Mouse (Mus musculus): Measurements from ENCODE around the gene Nr1i2. TPM values are rescaled to one million over a fixed set of nuclear protein-coding genes. Genes with fewer than 3 reads are reported as not detected.
"Not testable (repeated sequence)": the region's sequence is repeated elsewhere in the genome, so short reads cannot be mapped to it uniquely, and the experiment has no call there.

Gene Nr1i2
- under 1 TPM in 1 of 4 experiments, not detected in 3; 0.11 TPM for total RNA-seq (2022)

DNA sequence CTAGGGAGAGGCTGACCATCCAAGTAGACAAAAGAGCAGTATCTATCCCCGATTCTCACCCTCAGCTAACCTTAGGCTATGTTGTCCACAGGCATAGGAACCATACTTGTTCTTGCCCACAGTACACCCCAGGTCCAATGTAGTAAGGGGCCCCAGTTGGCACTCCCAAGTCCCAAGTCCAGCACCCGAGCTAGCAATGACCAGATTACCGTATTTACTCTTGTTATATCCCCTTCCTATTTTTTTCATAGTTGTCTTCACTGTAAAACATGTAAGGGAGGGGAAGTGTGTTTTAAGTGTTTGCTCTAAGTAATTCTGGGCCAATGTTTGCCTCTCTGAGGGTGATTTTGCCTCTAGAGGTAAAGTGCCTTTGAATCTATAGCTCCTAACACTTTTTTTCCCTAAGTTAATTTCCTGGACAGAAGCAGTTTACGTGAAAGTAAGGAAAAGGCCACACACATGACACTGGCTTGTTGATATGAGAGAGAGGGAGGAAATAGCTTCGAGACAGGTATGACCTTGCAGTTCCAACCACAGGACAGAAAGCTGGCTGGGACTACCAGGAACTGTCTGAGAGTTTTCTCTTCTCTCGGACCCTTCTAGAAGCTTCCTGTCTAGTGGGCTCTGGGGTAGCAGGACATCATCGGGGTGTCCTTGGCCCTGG lies at the start of gene Nr1i2:
TSS of gene Nr1i2 (minus strand) at position 140 of the 664 bp plus-strand sequence.
- DNase-seq, result no peak

DNA sequence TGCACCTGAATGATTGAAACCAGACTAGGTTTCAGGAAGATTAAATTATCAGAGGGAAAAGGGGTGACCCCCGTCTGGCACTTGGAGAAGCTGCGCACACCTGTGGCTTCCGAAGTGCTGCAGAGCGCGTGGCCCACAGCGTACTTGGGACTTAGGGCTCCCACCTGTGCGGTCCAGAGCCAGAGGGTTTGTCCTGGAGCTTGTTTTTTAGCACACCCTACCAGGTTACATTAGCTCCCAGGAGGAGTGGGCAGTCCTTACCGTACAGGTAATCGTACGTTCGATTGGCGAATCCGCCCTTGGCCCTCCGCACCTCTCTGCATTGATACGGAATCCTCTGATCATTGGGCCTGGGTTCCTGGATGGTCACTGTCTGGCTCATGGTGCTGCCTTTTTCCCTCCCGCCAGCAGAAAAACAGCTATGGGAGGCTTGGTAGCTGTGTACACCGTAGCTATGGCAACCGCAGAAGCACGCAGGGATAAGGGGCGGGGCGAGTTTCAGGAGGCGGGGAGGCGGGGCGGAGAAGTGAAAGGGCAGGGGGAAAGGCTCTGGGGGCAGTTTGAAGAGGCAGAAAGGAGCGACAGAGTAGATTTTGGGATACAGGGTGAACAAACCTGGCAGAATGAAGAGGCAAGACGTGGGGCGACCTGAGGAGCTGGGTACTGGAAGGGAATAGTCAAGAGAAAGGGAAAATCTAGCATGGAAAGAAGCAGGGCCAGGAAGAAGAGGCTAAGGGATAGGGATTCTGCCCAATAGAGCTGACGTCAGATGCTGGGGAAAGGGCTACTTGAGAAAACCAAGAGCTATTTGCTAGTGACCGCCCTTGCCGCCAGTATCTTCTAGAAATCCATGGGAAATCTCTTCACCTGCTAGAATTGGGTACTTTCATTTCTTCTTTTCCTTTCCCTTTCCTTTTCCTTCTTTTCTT lies 47.0 kb upstream of the Nr1i2 start, which contains the start of gene Maats1:
TSS of gene Maats1 (minus strand) at position 748 of the 929 bp plus-strand sequence.
- peak; percentile 72 for DNase-seq

DNA sequence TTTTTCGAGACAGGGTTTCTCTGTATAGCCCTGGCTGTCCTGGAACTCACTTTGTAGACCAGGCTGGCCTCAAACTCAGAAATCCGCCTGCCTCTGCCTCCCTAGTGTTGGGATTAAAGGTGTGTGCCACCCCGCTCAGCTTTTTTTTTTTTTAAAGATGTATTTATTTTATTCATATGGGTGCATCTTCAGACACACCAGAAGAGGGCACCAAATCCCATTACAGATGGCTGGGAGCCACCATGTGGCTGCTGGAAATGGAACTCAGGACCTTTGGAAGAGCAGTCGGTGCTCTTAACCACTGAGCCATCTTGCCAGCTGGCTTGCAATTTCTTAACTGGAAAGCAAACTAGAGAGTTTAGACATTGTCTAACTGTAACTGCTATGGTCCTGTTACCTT lies 43.5 kb upstream of the Nr1i2 start:
- DNase-seq, result not testable (repeated sequence)

DNA sequence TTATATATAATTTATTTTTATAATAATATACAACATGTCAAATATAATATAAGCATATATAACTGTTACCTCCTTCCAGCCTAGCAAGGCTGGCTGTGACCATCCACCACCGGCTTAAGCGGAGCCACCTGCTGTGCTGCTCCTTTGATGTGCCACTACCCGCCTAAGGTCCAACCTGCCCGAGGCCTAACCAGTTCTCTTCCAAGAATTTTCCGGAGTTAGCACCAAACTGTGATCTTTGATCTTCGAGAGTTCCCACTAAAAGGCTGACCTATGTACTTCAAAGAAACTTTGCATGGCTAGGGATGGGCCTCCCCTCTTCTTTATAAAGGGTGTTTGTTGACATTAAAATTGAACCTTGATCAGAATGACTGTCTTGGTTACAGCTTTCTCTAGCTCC lies 39.8 kb upstream of the Nr1i2 start:
- no peak for DNase-seq

DNA sequence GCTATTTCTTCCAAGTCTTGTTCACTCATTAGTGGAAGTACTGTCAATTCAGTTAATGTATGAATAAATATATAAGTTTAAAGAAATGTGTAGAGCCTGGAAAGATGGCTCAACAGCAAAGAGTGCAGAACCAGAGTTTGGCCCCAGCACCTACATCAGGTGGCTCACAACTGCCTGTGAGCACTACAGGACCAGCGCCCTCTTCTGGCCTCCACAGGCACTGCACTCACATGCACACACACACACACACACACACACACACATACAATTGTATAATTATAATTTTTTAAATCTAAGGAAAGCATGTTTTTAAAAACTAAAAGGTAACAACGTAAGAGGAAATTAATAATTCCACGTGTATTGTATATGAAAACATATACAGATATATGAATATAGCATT lies 34.7 kb upstream of the Nr1i2 start:
- DNase-seq, result no peak

DNA sequence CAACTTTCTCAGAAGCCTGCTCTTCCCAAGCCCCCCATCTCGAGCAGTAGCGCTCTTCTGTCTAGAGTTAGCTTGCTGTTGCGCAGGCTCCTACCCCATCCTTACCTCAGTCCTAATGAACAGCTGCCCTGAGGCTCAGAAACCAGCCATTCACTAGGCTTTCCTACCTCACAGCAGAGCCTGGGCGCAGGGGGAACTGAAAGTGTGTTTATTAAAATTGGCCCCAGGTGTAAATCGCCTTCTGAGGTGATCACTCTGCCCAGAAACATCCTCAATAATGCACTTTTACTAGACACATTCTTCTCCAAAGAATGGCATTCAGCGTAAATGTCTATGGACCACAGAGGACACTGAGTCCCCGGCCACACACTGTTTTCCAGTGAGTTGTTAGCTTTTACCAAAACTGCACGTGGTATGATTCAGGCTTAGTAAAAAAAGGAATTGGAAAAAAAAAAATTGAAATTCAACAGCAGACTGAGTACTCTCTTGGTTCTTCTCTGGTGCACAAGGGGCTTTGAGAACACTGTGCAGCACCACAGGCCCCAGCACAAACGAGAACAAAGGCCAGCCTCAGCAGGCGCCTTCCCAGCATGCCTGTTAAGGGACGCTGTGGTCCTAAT lies 32.3 kb upstream of the Nr1i2 start:
- no peak for DNase-seq

DNA sequence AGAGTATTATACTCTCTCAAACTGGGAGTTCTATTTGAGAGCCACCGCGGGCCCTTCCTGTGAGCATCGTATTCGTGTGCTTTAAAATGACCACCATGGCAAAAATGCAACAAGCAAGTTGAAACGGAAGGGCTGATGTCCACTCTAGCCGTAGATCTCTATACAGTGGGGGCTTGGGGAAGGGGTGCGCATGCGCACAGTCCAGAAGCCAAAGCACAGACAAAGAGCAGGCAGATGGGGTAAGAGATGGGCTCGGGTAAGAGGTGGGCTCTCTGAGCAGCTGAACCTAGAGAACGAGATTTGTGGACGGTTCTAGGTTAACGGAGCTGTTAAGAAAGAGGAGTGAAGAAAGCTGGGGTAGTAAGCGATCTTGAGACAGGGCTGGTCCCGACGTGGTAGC lies 29.7 kb upstream of the Nr1i2 start:
- no peak for DNase-seq

DNA sequence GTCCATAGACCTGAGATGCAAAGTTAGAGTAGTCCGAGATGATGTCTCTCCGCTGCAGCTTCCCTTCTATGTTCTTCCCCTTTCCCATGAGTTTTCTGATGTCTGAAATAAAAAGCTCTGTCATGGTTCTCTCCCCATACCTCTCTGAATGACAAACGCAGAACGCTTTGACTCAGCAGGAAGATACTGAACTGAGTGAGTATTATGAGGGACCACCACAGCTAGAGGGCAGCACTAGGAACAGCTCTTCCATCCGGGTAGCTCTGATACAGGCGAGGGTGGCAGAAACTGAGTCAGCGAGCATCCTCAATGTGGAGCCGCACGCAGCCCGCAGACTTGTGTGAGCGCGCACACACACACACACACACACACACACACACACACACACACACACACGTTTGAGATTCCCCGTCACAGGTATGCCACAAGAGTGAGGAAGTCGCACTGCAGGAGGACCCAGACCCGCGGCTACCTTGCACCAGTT lies 26.9 kb upstream of the Nr1i2 start:
- no peak for DNase-seq

DNA sequence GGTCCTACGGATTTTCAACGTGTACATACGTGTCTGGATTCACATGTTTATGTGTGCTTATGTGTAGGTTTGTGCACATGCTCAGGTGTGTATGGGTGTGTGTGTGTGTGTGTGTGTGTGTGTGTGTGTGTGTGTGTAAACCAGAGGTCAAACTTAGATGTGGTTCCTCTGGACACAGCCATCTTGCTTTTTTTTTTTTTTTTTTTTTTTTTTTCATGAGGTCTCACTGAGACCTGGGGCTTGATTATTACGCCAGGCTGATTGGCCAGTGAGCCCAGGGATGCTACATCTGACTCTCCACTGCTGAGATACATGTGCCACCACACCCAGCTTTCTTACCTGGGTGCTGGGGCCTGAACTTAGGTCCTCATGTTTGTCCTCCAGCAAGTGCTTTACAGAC lies 24.5 kb upstream of the Nr1i2 start:
- no peak for DNase-seq

DNA sequence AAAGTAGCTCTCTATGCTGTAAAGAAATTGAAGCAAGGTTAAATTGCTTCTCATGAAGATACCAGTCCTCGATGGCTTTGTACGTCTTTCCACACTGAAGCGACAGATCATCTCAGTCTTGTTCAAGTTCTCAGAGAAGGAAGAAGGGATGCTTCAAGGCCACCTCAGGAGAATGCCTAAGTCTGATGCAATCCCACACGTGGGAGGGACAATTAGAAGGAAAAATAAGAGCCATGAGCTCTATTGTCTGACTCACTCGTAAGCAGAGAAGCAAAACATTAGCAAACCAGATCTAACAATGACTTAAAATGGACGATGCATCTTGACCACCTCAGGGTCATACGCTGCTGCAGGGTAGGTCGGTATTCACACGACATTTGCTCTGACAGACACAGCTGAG lies 23.9 kb upstream of the Nr1i2 start:
- no peak for DNase-seq

DNA sequence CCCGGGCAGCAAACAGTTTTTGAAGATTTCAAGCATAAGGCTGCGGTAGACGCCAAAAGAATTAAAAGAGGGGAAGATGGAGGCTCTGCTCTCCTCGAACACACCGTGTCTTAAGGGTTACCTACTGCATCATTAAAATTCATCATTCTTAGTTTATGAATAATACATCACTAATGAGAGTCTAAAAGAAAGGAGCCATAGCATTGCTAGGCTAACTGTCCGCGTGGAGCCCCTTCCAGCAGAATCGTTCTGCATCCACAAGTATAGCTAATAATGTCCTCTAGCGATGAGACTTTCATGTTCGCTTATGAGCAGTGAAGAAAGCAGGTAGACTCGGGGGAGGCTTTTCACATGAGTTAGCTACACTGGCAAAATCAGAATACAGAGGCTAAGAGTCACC lies 13.6 kb upstream of the Nr1i2 start:
- DNase-seq, result no peak

DNA sequence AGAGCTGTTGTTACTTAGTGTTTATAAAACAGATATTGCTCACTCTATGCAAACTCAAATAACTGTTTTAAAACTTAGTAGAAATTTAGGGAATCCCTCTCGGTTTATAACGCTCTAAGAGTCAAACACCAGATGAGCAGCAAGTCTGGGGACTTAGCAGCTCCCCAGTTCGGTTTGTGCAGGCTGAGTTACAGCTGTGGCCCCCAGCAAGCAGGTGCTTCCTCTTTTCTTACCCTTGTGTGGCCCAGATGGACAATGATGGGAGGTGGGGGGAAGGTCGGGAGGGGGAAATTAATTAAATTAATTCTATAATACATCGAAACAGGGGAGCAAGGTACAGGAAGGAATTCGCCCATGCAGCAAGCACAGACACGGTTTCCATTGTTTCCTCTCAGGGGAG lies 13.0 kb upstream of the Nr1i2 start:
- no peak for DNase-seq

DNA sequence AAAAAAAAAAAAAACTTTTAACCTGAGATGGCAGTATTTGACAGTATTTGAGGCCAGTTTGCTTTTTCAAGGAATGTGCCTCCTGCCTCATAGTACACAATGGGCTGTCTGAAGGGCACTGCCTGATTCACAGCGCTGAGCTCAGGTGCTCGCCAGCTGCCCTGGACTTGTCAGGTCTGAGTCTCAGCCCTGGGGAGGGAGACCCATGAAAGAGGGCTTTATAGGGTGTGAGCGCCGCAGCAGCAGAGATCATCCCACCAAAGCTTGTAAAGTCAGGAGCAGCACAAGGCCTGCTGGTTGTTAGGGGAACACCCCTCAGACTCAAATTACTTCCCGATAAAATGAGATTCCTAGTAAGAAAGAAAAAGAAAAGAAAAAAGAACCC lies 12.6 kb upstream of the Nr1i2 start:
- no peak for DNase-seq

DNA sequence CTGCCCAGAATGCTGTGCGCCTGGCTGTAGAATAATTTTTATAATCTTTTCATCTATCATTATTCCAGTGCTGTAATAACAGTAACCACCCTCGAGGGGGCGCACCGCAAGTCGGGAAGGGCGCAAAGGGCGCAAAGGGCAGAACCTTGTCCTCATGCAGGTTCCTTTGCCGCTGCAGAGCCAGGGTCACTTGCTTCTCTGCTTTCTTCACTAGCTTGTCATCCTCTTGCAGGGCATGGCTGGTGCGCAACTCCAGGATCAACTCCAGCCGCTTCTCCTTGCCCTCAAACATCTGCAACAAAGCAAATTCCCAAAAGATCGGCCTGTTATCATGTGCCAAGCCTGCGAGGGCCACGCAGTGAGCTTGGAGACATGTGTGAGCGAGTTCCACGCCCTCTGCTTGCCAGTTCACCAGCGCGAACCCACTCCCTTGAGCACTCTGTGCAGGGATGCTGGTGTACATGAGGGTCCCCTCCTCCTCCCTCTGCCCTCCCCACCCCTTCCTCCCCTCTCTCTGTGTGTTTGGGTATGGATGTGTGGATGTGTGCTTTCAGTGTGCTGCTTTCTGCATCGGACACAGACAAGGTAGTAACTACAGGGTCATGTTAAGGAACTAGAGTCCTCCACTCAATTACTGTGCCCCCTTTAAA lies 12.1 kb upstream of the Nr1i2 start:
- DNase-seq, result no peak

DNA sequence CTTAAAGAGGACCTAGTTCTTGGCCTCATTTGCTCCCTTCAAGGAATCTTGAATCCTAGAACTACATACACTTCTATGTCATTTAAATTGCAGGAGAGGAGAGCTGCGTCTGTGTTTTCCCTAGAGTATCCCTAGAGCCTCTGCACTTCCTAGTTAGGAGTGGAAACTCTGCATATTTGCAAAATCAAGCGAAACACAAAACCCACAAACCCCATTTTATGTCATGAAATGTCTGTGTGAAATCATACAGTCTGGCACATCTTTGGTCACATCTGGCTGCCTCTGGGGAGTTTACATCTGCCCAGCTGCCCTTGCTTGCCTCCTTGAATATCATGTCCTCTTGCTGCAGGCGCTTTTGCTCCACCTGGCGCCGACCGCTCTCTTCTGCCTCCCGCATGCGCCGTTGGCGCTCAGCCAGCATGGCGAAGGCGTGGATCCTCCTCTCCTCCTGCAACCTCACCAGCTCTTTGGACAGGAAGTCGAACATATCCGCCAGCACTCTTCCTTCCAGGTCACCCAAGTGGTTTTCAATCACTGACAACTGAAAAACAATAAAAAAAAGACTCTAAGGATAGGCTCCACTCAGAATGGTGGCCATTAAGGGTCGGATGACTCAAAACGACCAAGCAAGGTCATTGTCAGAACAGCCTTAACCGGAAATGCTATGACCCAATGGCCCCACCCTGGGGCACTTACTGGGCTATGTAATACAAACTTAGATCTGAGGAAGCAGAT lies 10.0 kb upstream of the Nr1i2 start:
- peak; percentile 64 for DNase-seq

DNA sequence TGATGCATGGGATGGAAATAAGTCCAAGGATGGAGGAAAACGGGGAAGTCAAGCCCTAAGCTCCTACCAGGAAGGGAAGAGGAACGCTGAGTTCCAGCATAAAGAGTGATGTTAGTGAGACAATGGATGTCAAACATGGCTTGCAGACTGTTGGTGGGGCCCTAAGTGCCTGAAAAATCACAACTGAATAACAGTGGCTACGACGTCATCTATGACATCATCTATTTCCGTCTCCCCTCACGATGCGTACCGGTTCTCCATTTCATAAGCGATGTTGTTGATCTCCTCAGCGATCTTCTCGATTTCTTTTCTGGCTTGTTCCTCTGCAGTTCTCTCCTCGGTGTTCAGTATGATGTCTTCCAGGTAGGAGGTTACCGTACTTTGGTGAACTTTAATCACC lies 7.7 kb upstream of the Nr1i2 start:
- DNase-seq, result no peak

DNA sequence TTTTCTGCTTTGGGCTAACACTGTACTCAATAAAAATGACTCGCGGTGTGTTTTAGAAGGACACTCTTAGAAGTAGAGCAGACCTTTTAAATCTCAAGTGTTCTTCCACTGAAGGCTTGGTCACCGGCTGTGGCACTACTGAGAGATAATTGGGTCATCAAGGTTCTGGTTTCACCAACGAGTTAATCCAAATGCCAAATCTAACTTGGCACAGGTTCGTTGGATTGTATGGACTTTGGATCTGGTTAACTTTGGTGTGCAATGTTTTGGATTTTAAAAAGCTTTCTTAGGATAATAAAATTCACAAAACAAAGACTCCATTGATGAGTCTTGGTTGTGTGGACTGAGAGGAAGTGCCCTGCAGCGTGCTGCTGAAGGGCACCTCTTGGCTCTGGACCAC lies 3.8 kb upstream of the Nr1i2 start:
- DNase-seq, result no peak

DNA sequence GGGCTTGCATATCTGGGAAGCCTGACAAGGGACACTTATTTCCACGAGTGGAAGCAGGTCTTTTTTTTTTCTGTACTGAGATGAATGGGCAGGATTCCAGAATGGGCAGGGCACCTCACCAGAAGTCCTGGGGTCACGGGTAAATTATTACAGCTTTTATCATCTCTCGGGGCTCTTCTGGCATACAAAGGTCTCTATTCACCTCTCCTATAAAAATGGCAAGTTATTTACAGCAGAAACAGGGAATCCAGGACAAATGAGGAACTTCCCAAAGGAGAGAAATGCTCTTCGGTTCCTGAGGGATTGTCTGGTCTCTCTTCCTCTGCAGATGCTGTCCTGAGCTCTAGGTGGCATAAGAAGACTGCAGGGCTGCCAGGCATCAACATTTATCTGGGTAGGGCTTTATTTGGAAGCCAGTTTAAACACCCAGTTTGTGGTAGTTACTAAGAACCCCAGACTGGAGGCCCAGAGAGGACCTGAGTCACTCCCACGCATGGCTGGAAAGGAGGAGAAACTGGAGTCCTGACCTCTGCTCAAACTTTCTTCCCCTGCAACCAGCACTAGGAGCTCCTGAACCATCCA lies 816 bp upstream of the Nr1i2 start:
- no peak for DNase-seq

DNA sequence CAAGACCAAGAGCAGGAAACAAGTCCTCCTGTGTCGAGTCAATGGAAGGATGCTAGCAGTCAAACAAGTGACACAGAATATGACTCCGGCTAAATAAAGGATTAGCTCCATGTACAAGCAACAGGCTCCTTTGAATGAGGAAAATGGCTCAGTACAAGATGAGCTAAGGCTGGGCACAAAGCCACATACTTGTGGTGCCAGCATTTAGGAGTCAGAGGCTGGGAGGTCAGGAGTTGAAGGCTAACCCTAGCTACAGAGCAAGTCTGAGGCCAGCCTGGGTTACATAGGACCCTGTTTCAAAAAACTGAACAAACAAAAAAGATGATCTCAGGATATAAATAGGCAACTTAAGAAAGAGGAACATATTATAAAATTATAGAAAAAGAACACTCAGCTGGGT lies 4.5 kb downstream of the Nr1i2 start:
- peak; percentile 36 for DNase-seq

DNA sequence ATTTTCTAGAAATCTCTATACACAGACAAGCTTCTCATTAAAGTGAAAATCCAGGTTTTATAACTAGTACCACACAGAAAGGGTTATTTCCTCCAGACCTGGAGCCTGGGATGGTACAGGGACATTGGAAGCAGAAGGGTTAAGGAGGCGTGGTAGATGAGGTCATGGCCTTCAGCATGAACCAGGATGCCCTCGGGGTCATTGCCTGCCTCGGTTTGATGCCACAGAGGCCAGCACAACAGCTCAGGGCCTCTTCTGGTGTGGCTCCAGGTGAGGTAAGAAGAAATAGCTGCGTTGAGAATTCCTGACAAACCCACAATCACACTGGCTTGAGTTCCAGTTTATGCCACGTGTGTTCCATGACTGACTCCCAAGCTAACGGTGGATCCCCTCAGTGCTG lies 5.8 kb downstream of the Nr1i2 start:
- DNase-seq, result no peak

DNA sequence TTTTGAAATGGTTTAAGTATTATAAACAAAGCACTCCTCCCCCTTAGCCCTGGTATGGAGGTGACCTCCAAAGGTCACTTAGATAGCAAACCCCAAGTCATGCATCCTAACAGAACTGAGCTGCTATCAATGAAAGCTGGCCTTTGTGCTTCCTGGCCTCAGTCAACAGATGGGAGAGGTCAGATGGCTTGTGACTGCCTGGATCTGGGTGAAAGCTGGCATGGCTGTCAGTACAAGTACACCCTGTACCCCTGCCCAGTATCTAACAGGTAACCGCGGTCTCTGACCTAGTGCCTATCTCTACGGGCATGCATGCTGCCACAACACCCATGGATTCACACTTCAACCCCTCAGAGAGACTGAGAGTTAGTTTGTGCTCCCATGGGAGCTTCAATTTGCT lies 6.9 kb downstream of the Nr1i2 start:
- no peak for DNase-seq

DNA sequence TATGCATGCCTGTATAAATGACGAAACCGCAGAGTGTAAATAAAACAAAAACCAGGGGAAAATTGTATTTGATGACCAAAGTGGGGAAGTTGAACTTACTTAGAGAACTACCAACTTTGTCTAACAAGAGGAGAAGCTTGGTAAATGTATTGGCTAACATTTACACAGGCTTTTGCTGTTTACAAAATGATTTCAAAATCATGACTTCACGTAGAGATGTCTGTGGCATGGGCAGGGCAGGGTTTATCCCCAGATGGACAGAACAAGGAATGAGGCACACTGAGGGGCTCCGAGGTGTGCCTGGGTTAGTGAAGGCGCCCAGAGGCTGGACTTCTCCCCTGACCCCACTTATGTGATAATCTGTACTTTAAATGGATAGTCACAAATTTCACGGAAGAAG lies 7.3 kb downstream of the Nr1i2 start:
- no peak for DNase-seq
